Mouse (Mus musculus): Measurements from ENCODE around the gene Rab11fip5. TPM values are rescaled to one million over a fixed set of nuclear protein-coding genes. Genes with fewer than 3 reads are reported as not detected.

Gene Rab11fip5
- total RNA-seq, 2 experiments from 2014 or later: 36.9 to 42.1 TPM

GRCm38 (mm10) chr6:85373066-85373860 lies 1.2 kb downstream of the Rab11fip5 start:
- no peak for DNase-seq

GRCm38 (mm10) chr6:85372496-85372895 lies 1.9 kb downstream of the Rab11fip5 start:
- no peak for DNase-seq

- no peak for DNase-seq
Measured at GRCm38 (mm10) chr6:85371859-85372405, 2.5 kb downstream of the Rab11fip5 start.

- DNase-seq: no peak
Measured at GRCm38 (mm10) chr6:85370666-85371430, 3.6 kb downstream of the Rab11fip5 start.

- no peak for DNase-seq
Measured at GRCm38 (mm10) chr6:85370041-85370440, 4.4 kb downstream of the Rab11fip5 start.

GRCm38 (mm10) chr6:85369181-85369860 lies 5.1 kb downstream of the Rab11fip5 start:
- DNase-seq: peak; percentile 72

GRCm38 (mm10) chr6:85368722-85369121 lies 5.7 kb downstream of the Rab11fip5 start:
- no peak for DNase-seq

GRCm38 (mm10) chr6:85368166-85368565 lies 6.3 kb downstream of the Rab11fip5 start:
- no peak for DNase-seq

GRCm38 (mm10) chr6:85366387-85366786 lies 8.0 kb downstream of the Rab11fip5 start:
- no peak for DNase-seq

- DNase-seq: no peak
Measured at GRCm38 (mm10) chr6:85364439-85364838, 10.0 kb downstream of the Rab11fip5 start.

- DNase-seq: no peak
Measured at GRCm38 (mm10) chr6:85363906-85364260, 10.6 kb downstream of the Rab11fip5 start.

- DNase-seq: no peak
Measured at GRCm38 (mm10) chr6:85363231-85363905, 11.1 kb downstream of the Rab11fip5 start.

GRCm38 (mm10) chr6:85362610-85363009 lies 11.8 kb downstream of the Rab11fip5 start:
- DNase-seq: no peak

- DNase-seq: no peak
Measured at GRCm38 (mm10) chr6:85360311-85360710, 14.1 kb downstream of the Rab11fip5 start.

GRCm38 (mm10) chr6:85358877-85359276 lies 15.6 kb downstream of the Rab11fip5 start:
- DNase-seq: no peak

- no peak for DNase-seq
Measured at GRCm38 (mm10) chr6:85356682-85357465, 17.6 kb downstream of the Rab11fip5 start.

GRCm38 (mm10) chr6:85355753-85356152 lies 18.7 kb downstream of the Rab11fip5 start:
- DNase-seq: no peak

- DNase-seq: no peak
Measured at GRCm38 (mm10) chr6:85354709-85355108, 19.7 kb downstream of the Rab11fip5 start.

GRCm38 (mm10) chr6:85353706-85354105 lies 20.7 kb downstream of the Rab11fip5 start:
- no peak for DNase-seq

- no peak for DNase-seq
Measured at GRCm38 (mm10) chr6:85350157-85350556, 24.3 kb downstream of the Rab11fip5 start.

- DNase-seq: no peak
Measured at GRCm38 (mm10) chr6:85349246-85349645, 25.2 kb downstream of the Rab11fip5 start.
